Mouse (Mus musculus) cerebellum, adult (tissue): ENCODE measurements around the gene Ank2.
"Not testable (repeated sequence)": the region's sequence is repeated elsewhere in the genome, so short reads cannot be mapped to it uniquely, and the experiment has no call there.

ENCODE experiments used
- ATAC-seq: cut with Nextera tagmentation; 2 replicates; pipeline ENCODE4 v1.9.2; 2017; ENCODE audit warnings: mild to moderate bottlenecking, moderate library complexity, mixed read lengths; ENCODE audit not compliant: insufficient number of reproducible peaks, low FRiP score, low TSS enrichment

Gene Ank2

DNA sequence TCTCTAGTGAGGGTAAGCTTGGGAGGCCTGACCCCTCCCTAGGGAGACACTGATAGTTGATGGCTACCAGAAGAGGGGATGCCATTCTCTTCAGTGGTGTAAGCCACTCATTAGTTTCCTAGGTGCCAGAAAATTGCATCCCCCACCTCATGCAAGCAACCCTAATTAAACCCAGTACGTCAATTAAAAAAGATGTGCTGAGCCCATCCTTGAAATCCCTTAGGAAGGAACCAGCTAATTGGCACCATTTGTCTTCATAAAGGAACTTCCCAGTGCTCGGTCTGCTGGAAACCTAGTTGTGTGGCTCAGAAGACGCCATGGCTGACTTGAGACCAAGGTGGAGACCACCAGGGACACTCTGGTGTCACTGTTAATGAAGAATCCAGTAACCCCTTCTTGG lies 65.9 kb downstream of the Ank2 start:
- ATAC-seq: no peak

- peak; percentile 31; the same call in 1 of the 2 replicates for ATAC-seq
Measured at GRCm38 (mm10) chr3:127429866-127430265, 69.3 kb downstream of the Ank2 start.

DNA sequence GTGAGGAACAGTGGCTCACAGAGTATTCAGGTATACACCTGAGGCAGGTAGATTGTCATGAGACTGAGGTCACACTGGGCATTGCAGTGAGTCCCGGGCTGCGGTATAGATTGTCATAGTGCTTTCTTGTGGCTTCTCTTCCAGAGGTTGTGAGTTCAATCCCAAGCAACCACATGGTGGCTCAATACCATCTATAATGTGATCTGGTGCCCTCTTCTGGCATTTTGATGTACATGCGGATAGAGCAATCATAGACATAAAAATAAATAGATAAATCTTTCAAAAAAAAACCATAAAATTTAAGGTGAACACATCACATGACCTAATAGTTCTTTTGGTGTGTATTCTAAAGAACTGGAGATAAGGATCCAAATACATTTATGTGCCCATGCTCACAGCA lies 70.6 kb downstream of the Ank2 start:
- ATAC-seq: no peak

- ATAC-seq: no peak
Measured at GRCm38 (mm10) chr3:127416950-127417349, 82.2 kb downstream of the Ank2 start.

- no peak for ATAC-seq
Measured at GRCm38 (mm10) chr3:127414438-127414837, 84.7 kb downstream of the Ank2 start.

GRCm38 (mm10) chr3:127408684-127409550 lies 90.2 kb downstream of the Ank2 start:
- ATAC-seq: peak; percentile 97

GRCm38 (mm10) chr3:127407868-127408574 lies 91.1 kb downstream of the Ank2 start:
- ATAC-seq: no peak

DNA sequence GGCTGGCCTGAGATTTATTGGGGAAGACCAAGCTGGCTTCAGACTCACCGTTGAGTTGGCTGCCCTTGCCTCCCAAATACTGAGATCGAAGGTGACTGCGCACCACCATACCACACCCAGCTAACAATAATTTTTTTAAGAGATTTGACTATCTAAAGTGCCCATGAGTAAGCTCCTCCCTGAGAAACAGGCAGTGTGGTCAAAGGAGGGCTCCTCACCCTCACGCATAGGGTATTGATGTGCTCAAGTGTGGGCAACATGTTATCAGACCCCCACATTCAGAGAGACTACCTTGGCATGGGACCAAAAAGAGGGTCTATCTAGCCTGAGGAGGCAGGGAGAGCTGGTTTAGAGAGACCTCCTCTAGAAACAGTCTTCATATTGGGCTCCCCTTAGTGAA lies 92.3 kb downstream of the Ank2 start:
- no peak for ATAC-seq

DNA sequence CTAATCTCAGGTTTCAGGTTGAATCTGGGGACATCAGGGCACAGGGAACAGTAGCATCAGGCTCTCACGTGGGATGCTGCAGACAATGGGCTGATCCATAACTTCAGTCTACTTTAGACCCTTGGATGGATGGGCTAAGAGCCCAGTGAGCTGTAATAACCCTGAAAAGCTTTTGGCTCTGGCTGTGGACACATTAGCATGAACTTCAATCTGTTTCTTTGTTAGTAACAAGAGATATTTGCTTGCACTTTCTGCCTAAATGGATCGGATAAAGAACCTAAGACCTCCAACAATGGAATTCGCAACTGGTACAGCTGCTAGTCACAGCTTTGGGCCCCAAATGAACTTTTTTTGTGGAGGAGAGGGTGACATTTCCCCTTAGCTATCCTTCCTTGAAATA lies 94.8 kb downstream of the Ank2 start:
- ATAC-seq: no peak

GRCm38 (mm10) chr3:127400976-127401375 lies 98.2 kb downstream of the Ank2 start:
- ATAC-seq: no peak

GRCm38 (mm10) chr3:127400468-127400867 lies 98.7 kb downstream of the Ank2 start:
- not testable (repeated sequence) for ATAC-seq

- no peak for ATAC-seq
Measured at GRCm38 (mm10) chr3:127397774-127398173, 101.4 kb downstream of the Ank2 start.

DNA sequence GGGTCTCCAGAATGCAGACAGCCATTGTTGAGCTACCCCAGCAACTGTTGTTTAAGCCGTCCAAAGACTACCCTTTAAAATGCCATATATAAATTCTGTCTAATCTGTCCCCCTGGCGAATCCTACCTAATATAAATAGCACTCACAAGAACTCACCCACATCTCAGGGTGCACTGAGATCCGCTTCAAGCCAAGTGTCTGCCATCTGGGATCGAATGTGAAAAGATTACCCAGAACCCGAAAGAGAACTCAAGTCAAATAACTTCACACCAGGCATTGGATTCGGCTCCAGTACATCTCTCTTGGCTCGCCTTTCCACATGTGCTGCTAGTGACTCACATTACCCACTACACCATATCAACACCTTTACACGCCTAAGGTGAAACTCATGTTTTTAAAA lies 103.9 kb downstream of the Ank2 start:
- ATAC-seq: no peak

DNA sequence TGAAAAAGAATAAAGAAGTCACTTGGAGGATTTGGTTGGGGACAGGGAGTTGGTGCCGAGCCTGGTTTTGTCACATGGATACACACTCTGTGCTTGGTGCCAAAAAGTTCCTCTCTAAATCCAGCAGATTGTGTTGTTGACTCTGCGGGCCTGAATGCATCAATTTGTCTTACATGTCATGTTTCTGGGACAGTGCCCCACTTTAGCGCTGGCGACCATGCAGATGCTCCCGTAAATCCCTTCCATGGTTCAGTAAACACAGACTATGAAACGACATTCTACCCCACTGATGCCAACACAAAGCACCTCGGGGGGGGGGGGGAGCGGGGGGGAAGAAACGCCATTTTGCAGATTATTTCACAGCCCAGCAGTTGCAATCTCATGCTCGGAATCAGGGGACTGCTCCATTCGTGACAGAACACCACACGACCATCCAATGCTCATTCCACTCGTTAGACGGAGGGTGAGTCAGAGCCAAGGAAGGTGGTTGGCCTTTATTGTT lies 112.1 kb downstream of the Ank2 start:
- peak; percentile 70 for ATAC-seq

GRCm38 (mm10) chr3:127383231-127383630 lies 115.9 kb downstream of the Ank2 start:
- ATAC-seq: no peak

- ATAC-seq: no peak
Measured at GRCm38 (mm10) chr3:127376901-127377460, 122.2 kb downstream of the Ank2 start.

- no peak for ATAC-seq
Measured at GRCm38 (mm10) chr3:127375956-127376660, 123.0 kb downstream of the Ank2 start.

DNA sequence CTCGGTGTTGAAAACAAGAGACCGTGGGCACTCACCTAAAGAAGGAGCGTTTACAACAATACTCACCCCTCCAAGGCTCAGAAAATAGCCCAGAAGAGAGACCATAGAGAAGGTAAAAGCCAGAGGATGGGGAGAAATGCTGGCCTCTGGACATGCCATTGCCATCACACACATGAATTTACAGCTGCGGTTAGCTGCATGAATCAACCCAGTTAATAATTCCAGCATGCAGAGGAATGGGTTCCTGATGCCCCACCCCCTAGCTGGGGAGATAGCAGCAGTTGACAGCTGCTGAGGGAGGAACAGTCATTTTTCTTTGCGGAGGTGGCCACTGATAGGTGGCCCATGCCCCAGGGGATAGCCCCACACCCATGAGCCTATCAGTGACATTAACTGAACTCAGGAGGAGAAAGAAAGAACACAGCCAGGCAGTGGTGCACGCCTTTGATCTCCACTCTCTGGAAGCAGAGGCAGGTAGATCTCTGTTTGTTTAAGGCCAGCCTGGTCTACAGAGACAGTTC lies 124.9 kb downstream of the Ank2 start:
- ATAC-seq: no peak

GRCm38 (mm10) chr3:127371774-127372173 lies 127.4 kb downstream of the Ank2 start:
- no peak for ATAC-seq

- ATAC-seq: no peak
Measured at GRCm38 (mm10) chr3:127369529-127369928, 129.6 kb downstream of the Ank2 start.
